Mouse (Mus musculus) granulocyte monocyte progenitor cell, adult 5-6 weeks (primary cell): Measurements from ENCODE around the gene Slc25a23. TPM values are rescaled to one million over a fixed set of nuclear protein-coding genes. Genes with fewer than 3 reads are reported as not detected.

Source experiments
- ATAC-seq: replicated peaks from 2 replicates; pipeline ENCODE4 v1.8.0; 2016; ENCODE audit warnings: mild to moderate bottlenecking, moderate TSS enrichment, inconsistent platforms; ENCODE audit not compliant: poor library complexity, severe bottlenecking
- total RNA-seq, 2 experiments: library from RNA; stranded (forward) in 1 of 2; stranded (reverse) in 1 of 2; fragments of 200-712, 200-1000 nt in 1 of 2; fragments of >200 nt in 1 of 2; fragmentation: Nextera tagmentation in 1 of 2; gene quantifications; 2 replicates each; pipeline ENCODE4 v1.2.3; 2014 to 2017

Slc25a23 gene
- total RNA-seq, 2 experiments from 2014 or later, result 1.6 to 15.2 TPM

GRCm38 (mm10) chr17:57027471-57027870 lies 32.2 kb downstream of the Slc25a23 start:
- ATAC-seq, result no peak

GRCm38 (mm10) chr17:57020960-57021359 lies 38.7 kb downstream of the Slc25a23 start:
- ATAC-seq, result no peak

GRCm38 (mm10) chr17:57019693-57020092 lies 40.0 kb downstream of the Slc25a23 start:
- no peak for ATAC-seq

- no peak for ATAC-seq
These were observed 47.3 kb downstream of the Slc25a23 start for GRCm38 (mm10) chr17:57012245-57012795.

- ATAC-seq, result peak; percentile 85
These were observed 48.2 kb downstream of the Slc25a23 start, which contains the start of the genes Gtf2f1 and Gm17949 for GRCm38 (mm10) chr17:57011236-57012141. TSS of gene Gtf2f1 (minus strand) at chr17:57011288. TSS of gene Gm17949 (plus strand) at chr17:57011469.

- peak; percentile 47; the same call in 1 of the 2 replicates for ATAC-seq
These were observed 48.8 kb downstream of the Slc25a23 start for GRCm38 (mm10) chr17:57010911-57011235.

GRCm38 (mm10) chr17:57007137-57007905 lies 52.3 kb downstream of the Slc25a23 start:
- ATAC-seq, result no peak

- no peak for ATAC-seq
These were observed 55.7 kb downstream of the Slc25a23 start for GRCm38 (mm10) chr17:57003994-57004393.

GRCm38 (mm10) chr17:57001228-57001627 lies 58.4 kb downstream of the Slc25a23 start:
- ATAC-seq, result no peak

- ATAC-seq, result no peak
These were observed 59.6 kb downstream of the Slc25a23 start, which contains the start of gene Pspn for GRCm38 (mm10) chr17:56999968-57000609. TSS of gene Pspn (minus strand) at chr17:57000018.

- ATAC-seq, result no peak
These were observed 60.2 kb downstream of the Slc25a23 start for GRCm38 (mm10) chr17:56999414-56999813.

- peak; percentile 96 for ATAC-seq
These were observed 62.5 kb downstream of the Slc25a23 start, which contains the start of gene Alkbh7 for GRCm38 (mm10) chr17:56997029-56997667. TSS of gene Alkbh7 (plus strand) at chr17:56997339.

- no peak for ATAC-seq
These were observed 63.2 kb downstream of the Slc25a23 start for GRCm38 (mm10) chr17:56996506-56996905.

- ATAC-seq, result no peak
These were observed 64.6 kb downstream of the Slc25a23 start for GRCm38 (mm10) chr17:56995046-56995445.

Other genes starting within 250 kb of the Slc25a23 start
- gene Rfx2, start 228.8 kb downstream of the Slc25a23 start, total RNA-seq (2014; fragmentation: Nextera tagmentation), result 4.4 and 6.4 TPM in 2 replicates
- gene Rfx2, start 228.8 kb downstream of the Slc25a23 start, total RNA-seq (2017), result 1.6 and 2.8 TPM in 2 replicates
- gene Acsbg2, start 185.4 kb downstream of the Slc25a23 start, total RNA-seq (2014; fragmentation: Nextera tagmentation), result not detected in 2 replicates
- gene Acsbg2, start 185.4 kb downstream of the Slc25a23 start, total RNA-seq (2017), result not detected in 2 replicates
- 0.47 TPM in 1 of 2 replicates, not detected in the other for gene 1700061G19Rik, start 184.4 kb downstream of the Slc25a23 start, total RNA-seq (2014; fragmentation: Nextera tagmentation)
- 0.17 TPM in 1 of 2 replicates, not detected in the other for gene 1700061G19Rik, start 184.4 kb downstream of the Slc25a23 start, total RNA-seq (2017)
- 20.6 and 26.9 TPM in 2 replicates for gene Mllt1, start 124.4 kb downstream of the Slc25a23 start, total RNA-seq (2014; fragmentation: Nextera tagmentation)
- 16.6 and 17.0 TPM in 2 replicates for gene Mllt1, start 124.4 kb downstream of the Slc25a23 start, total RNA-seq (2017)
- not detected in 2 replicates for gene Acer1, start 77.7 kb downstream of the Slc25a23 start, total RNA-seq (2014; fragmentation: Nextera tagmentation)
- gene Acer1, start 77.7 kb downstream of the Slc25a23 start, total RNA-seq (2017), result not detected in 2 replicates
- 48.8 and 80.1 TPM in 2 replicates for gene Clpp, start 69.6 kb downstream of the Slc25a23 start, total RNA-seq (2014; fragmentation: Nextera tagmentation)
- 88.7 and 94.7 TPM in 2 replicates for gene Clpp, start 69.6 kb downstream of the Slc25a23 start, total RNA-seq (2017)
- gene Alkbh7, start 62.5 kb downstream of the Slc25a23 start, total RNA-seq (2014; fragmentation: Nextera tagmentation), result 11.3 and 24.4 TPM in 2 replicates
- 17.3 and 18.7 TPM in 2 replicates for gene Alkbh7, start 62.5 kb downstream of the Slc25a23 start, total RNA-seq (2017)
- gene Pspn, start 59.8 kb downstream of the Slc25a23 start, total RNA-seq (2014; fragmentation: Nextera tagmentation), result not detected in 2 replicates
- gene Pspn, start 59.8 kb downstream of the Slc25a23 start, total RNA-seq (2017), result not detected in 2 replicates
- gene Gtf2f1, start 48.6 kb downstream of the Slc25a23 start, total RNA-seq (2014; fragmentation: Nextera tagmentation), result 47.6 and 63.8 TPM in 2 replicates
- gene Gtf2f1, start 48.6 kb downstream of the Slc25a23 start, total RNA-seq (2017), result 103 and 116 TPM in 2 replicates
- not detected in 2 replicates for gene Gm17949, start 48.4 kb downstream of the Slc25a23 start, total RNA-seq (2014; fragmentation: Nextera tagmentation)
- not detected in 2 replicates for gene Gm17949, start 48.4 kb downstream of the Slc25a23 start, total RNA-seq (2017)
- gene Khsrp, start 28.3 kb downstream of the Slc25a23 start, total RNA-seq (2014; fragmentation: Nextera tagmentation), result 96.6 and 149 TPM in 2 replicates
- 68.9 and 84.0 TPM in 2 replicates for gene Khsrp, start 28.3 kb downstream of the Slc25a23 start, total RNA-seq (2017)
- not detected in 2 replicates for gene Slc25a41, start 18.2 kb downstream of the Slc25a23 start, total RNA-seq (2014; fragmentation: Nextera tagmentation)
- gene Slc25a41, start 18.2 kb downstream of the Slc25a23 start, total RNA-seq (2017), result not detected in 2 replicates
- gene Crb3, start 758 bp downstream of the Slc25a23 start, total RNA-seq (2014; fragmentation: Nextera tagmentation), result not detected in 2 replicates
- not detected in 2 replicates for gene Crb3, start 758 bp downstream of the Slc25a23 start, total RNA-seq (2017)
- gene Dennd1c, start 18.7 kb upstream of the Slc25a23 start, total RNA-seq (2014; fragmentation: Nextera tagmentation), result 24.7 and 27.1 TPM in 2 replicates
- 2.9 and 3.0 TPM in 2 replicates for gene Dennd1c, start 18.7 kb upstream of the Slc25a23 start, total RNA-seq (2017)
- gene Tubb4a, start 27.9 kb upstream of the Slc25a23 start, total RNA-seq (2014; fragmentation: Nextera tagmentation), result not detected in 2 replicates
- gene Tubb4a, start 27.9 kb upstream of the Slc25a23 start, total RNA-seq (2017), result not detected in 2 replicates
- 0.28 and 1.1 TPM in 2 replicates for gene Tnfsf9, start 45.5 kb upstream of the Slc25a23 start, total RNA-seq (2014; fragmentation: Nextera tagmentation)
- gene Tnfsf9, start 45.5 kb upstream of the Slc25a23 start, total RNA-seq (2017), result 0.60 and 3.0 TPM in 2 replicates
- gene Cd70, start 89.9 kb upstream of the Slc25a23 start, total RNA-seq (2014; fragmentation: Nextera tagmentation), result not detected in 2 replicates
- gene Cd70, start 89.9 kb upstream of the Slc25a23 start, total RNA-seq (2017), result not detected in 2 replicates
- 6.4 and 7.6 TPM in 2 replicates for gene Tnfsf14, start 134.3 kb upstream of the Slc25a23 start, total RNA-seq (2014; fragmentation: Nextera tagmentation)
- gene Tnfsf14, start 134.3 kb upstream of the Slc25a23 start, total RNA-seq (2017), result 5.2 and 5.8 TPM in 2 replicates
- 59.6 and 67.4 TPM in 2 replicates for gene C3, start 168.3 kb upstream of the Slc25a23 start, total RNA-seq (2014; fragmentation: Nextera tagmentation)
- gene C3, start 168.3 kb upstream of the Slc25a23 start, total RNA-seq (2017), result 146 and 183 TPM in 2 replicates
- 26.6 and 27.2 TPM in 2 replicates for gene Gpr108, start 188.6 kb upstream of the Slc25a23 start, total RNA-seq (2014; fragmentation: Nextera tagmentation)
- gene Gpr108, start 188.6 kb upstream of the Slc25a23 start, total RNA-seq (2017), result 18.9 and 20.9 TPM in 2 replicates
- 8.3 and 9.9 TPM in 2 replicates for gene Trip10, start 189.6 kb upstream of the Slc25a23 start, total RNA-seq (2014; fragmentation: Nextera tagmentation)
- gene Trip10, start 189.6 kb upstream of the Slc25a23 start, total RNA-seq (2017), result 5.6 and 8.6 TPM in 2 replicates
- gene Vav1, start 219.2 kb upstream of the Slc25a23 start, total RNA-seq (2014; fragmentation: Nextera tagmentation), result 139 and 141 TPM in 2 replicates
- 284 and 301 TPM in 2 replicates for gene Vav1, start 219.2 kb upstream of the Slc25a23 start, total RNA-seq (2017)